Mouse (Mus musculus) MEL (cell line): Measurements from ENCODE around the gene Adra2a.

Source experiments
- CTCF ChIP-seq, 3 experiments: IDR thresholded peaks in 2 of 3; conservative IDR thresholded peaks in 1 of 3; 2 replicates each; pipeline ENCODE4 v1.5.1; 2011 to 2012; ENCODE audit warnings: low read length in 3 of 3, low read depth in 2 of 3, mild to moderate bottlenecking in 2 of 3, improper control_type of control experiment in 1 of 3, inconsistent platforms in 1 of 3, mixed read lengths in 1 of 3, moderate library complexity in 1 of 3; ENCODE audit not compliant: control insufficient read depth in 1 of 3, insufficient read depth in 1 of 3, poor library complexity in 1 of 3, severe bottlenecking in 1 of 3
- ELF1 ChIP-seq: IDR thresholded peaks from 2 replicates; pipeline ENCODE4 v1.6.1; 2014; ENCODE audit warnings: low read depth, mild to moderate bottlenecking, inconsistent platforms, low read length, improper control_type of control experiment, moderate library complexity
- EP300 ChIP-seq, 2 experiments: IDR thresholded peaks; 2 replicates each; pipeline ENCODE4 v1.6.1; 2011; ENCODE audit warnings: improper control_type of control experiment in 2 of 2, low read length in 2 of 2, low read depth in 1 of 2, mild to moderate bottlenecking in 1 of 2
- GATA1 ChIP-seq: IDR thresholded peaks from 2 replicates; pipeline ENCODE4 v1.6.1; 2011; ENCODE audit warnings: low read depth, low read length, improper control_type of control experiment
- JUND ChIP-seq: IDR thresholded peaks from 2 replicates; pipeline ENCODE4 v1.6.1; 2011; ENCODE audit warnings: low read depth, mild to moderate bottlenecking, improper control_type of control experiment, low read length
- MAX ChIP-seq: IDR thresholded peaks from 2 replicates; pipeline ENCODE4 v1.6.1; 2011; ENCODE audit warnings: low read length, improper control_type of control experiment
- MYB ChIP-seq: IDR thresholded peaks from 2 replicates; pipeline ENCODE4 v1.6.1; 2011; ENCODE audit warnings: mild to moderate bottlenecking, low read depth, low read length, improper control_type of control experiment
- POLR2A ChIP-seq, 2 experiments: IDR thresholded peaks; 2 replicates each; pipeline ENCODE4 v1.6.1; 2011 to 2012; ENCODE audit warnings: low read length in 2 of 2, mild to moderate bottlenecking in 2 of 2, control low read depth in 1 of 2, improper control_type of control experiment in 1 of 2, low read depth in 1 of 2, moderate library complexity in 1 of 2; ENCODE audit not compliant: control insufficient read depth in 1 of 2, insufficient read depth in 1 of 2, poor library complexity in 1 of 2
- POLR2AphosphoS5 ChIP-seq: IDR thresholded peaks from 2 replicates; pipeline ENCODE4 v1.6.1; 2012; ENCODE audit warnings: low read depth, borderline replicate concordance, mild to moderate bottlenecking, inconsistent platforms, low read length, moderate library complexity, mixed read lengths
- TAL1 ChIP-seq: IDR thresholded peaks from 2 replicates; pipeline ENCODE4 v1.6.1; 2012; ENCODE audit warnings: mild to moderate bottlenecking, inconsistent platforms, low read length, moderate library complexity, mixed read lengths
- USF1 ChIP-seq: IDR thresholded peaks from 2 replicates; pipeline ENCODE4 v1.6.1; 2014; ENCODE audit warnings: low read depth, mild to moderate bottlenecking, inconsistent platforms, low read length, improper control_type of control experiment, moderate library complexity
- ZMIZ1 ChIP-seq: IDR thresholded peaks from 2 replicates; pipeline ENCODE4 v1.6.1; 2012; ENCODE audit warnings: low read depth, mild to moderate bottlenecking, inconsistent platforms, low read length, improper control_type of control experiment, moderate library complexity

DNA sequence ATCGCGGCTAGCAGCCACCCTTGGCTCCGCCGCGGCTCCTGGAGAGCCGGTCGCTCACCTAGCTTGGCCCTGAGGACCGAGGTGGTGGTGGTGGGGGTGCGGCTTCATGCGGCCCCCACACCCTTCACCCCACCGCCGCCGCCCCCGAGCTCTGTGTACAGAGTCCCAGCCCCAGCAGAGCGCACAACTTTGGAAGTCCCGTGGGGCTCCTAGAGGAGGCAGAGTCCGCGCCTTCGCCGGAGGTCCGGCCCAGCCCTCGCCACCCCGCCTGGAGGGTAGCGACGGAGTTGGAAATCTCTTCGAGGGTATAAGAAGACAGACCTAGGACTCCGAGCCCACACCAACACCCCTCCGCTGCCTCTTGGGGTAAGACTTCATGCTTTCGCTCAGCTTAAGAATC lies 1.5 kb downstream of the Adra2a start:
- TF ChIP-seq POLR2A (IDR thresholded peaks at IDR 0.05; ENCODE audit: control insufficient read depth in 1 of 2, insufficient read depth in 1 of 2, low read depth in 1 of 2, low read length in 2 of 2, poor library complexity in 1 of 2) (no peak), EP300 (IDR thresholded peaks at IDR 0.05; ENCODE audit: low read depth in 1 of 2, low read length in 2 of 2) (no peak), CTCF (IDR thresholded peaks at IDR 0.05 in 2 of 3, conservative IDR thresholded peaks at IDR 0.05 in 1 of 3; ENCODE audit: control insufficient read depth in 1 of 3, insufficient read depth in 1 of 3, low read depth in 2 of 3, low read length in 3 of 3, poor library complexity in 1 of 3, severe bottlenecking in 1 of 3) (no peak), GATA1 (no peak), MAX (no peak), MYB (no peak), USF1 (no peak), ELF1 (no peak), TAL1 (no peak), POLR2AphosphoS5 (no peak), JUND (no peak), ZMIZ1 (no peak)
